In genomic region chr19:58353953-58354352, GRCm38 (mm10) we compare ENCODE assay signal across 24 mouse cellular contexts.
DNase-seq lines count a peak whose midpoint lies in the region; ATAC-seq and TF ChIP-seq lines count a peak whose summit lies in the region.
"Had no signal": no experiment of that assay in that cellular context is flagged by ENCODE, and none has a peak within 500 bp of the region (broad histone marks: within the 10 kb centered on the region; RNA-seq: fewer than 3 reads in every experiment).

No protein-coding gene starts in this region.

- peaks cover 41% of the 10 kb centered on the region for H3K4me1 ChIP-seq in forebrain, embryonic 12.5 days
- H3K4me1 ChIP-seq in forebrain, embryonic 11.5 days (replicated peaks; ENCODE audit: control insufficient read depth, insufficient read depth, low read length) = peaks cover 3% of the 10 kb centered on the region
- H3K4me1 ChIP-seq in limb, embryonic 13.5 days = peaks cover 46% of the 10 kb centered on the region
- H3K4me1 ChIP-seq in midbrain, embryonic 15.5 days = peaks cover 33% of the 10 kb centered on the region
- H3K4me1 ChIP-seq: liver, embryonic 13.5 days; lung, embryonic 15.5 days had no signal

- peak overlapping the region; percentile 8; the same call in 1 of the 2 replicates for H3K27ac ChIP-seq in forebrain, embryonic 12.5 days
- no peak overlapping the region for H3K27ac ChIP-seq in forebrain, embryonic 11.5 days (ENCODE audit: low read depth, low read length)
- no peak overlapping the region for H3K27ac ChIP-seq in limb, embryonic 13.5 days
- H3K27ac ChIP-seq in midbrain, embryonic 15.5 days = peak overlapping the region; percentile 59
- H3K27ac ChIP-seq: embryonic facial prominence, embryonic 12.5 days; left cerebral cortex, adult 2 months; liver, embryonic 13.5 days; lung, embryonic 15.5 days; macrophage had no signal

- no peak for DNase-seq in forebrain, embryonic 11.5 days (ENCODE audit: low spot score)
- peak; percentile 35 for DNase-seq in brain, embryonic 14.5 days (ENCODE audit: low read depth)
- no peak for DNase-seq in cerebellum, adult 11 months
- no peak for DNase-seq in ovary, postnatal 14 days (ENCODE audit: low spot score)
- no peak for DNase-seq in spleen, adult 18-20 months
- DNase-seq: adrenal gland, adult 2 months; cerebellum, adult 9-11 months; gastrocnemius, postnatal 36 days; heart, postnatal 10 days; kidney, postnatal 36 days; left cerebral cortex, postnatal 4 days; liver, embryonic 13.5 days; right cerebral cortex, adult 18-20 months had no signal

- WGBS in forebrain, embryonic 12.5 days = 44% methylated on average over 2 of the region's 2 CpGs
- WGBS in forebrain, embryonic 11.5 days = 47% methylated on average over 2 of the region's 2 CpGs
- WGBS in limb, embryonic 13.5 days = 15% methylated on average over 2 of the region's 2 CpGs
- 41% methylated on average over 2 of the region's 2 CpGs for WGBS in midbrain, embryonic 15.5 days

- no peak for TF ChIP-seq POLR2A in brain, embryonic 14.5 days (IDR thresholded peaks at IDR 0.05; ENCODE audit: borderline replicate concordance, extremely low read depth, insufficient read depth, insufficient read length, poor library complexity, severe bottlenecking)

- H3K27me3 ChIP-seq in forebrain, embryonic 12.5 days = peaks cover 35% of the 10 kb centered on the region
- peaks cover 3% of the 10 kb centered on the region; the same call in 1 of the 2 replicates for H3K27me3 ChIP-seq in forebrain, embryonic 11.5 days (ENCODE audit: control insufficient read depth, insufficient read depth, low read length)
- H3K27me3 ChIP-seq in limb, embryonic 13.5 days = peaks cover 6% of the 10 kb centered on the region; the same call in 1 of the 2 replicates
- H3K27me3 ChIP-seq in midbrain, embryonic 15.5 days (replicated peaks) = no peaks in the 10 kb centered on the region
- H3K27me3 ChIP-seq: embryonic facial prominence, embryonic 12.5 days; liver, embryonic 13.5 days; lung, embryonic 15.5 days had no signal

- H3K9me3 ChIP-seq in forebrain, embryonic 12.5 days = no peaks in the 10 kb centered on the region
- H3K9me3 ChIP-seq in forebrain, embryonic 11.5 days (ENCODE audit: control insufficient read depth, low read length) = no peaks in the 10 kb centered on the region
- no peaks in the 10 kb centered on the region for H3K9me3 ChIP-seq in limb, embryonic 13.5 days
- H3K9me3 ChIP-seq in midbrain, embryonic 15.5 days = no peaks in the 10 kb centered on the region
- H3K9me3 ChIP-seq: embryonic facial prominence, embryonic 12.5 days; liver, embryonic 13.5 days; lung, embryonic 15.5 days had no signal

- TF ChIP-seq CTCF in brain, embryonic 14.5 days (IDR thresholded peaks at IDR 0.05; ENCODE audit: borderline replicate concordance, extremely low read depth, insufficient read depth, insufficient read length) = no peak

- no peaks in the 10 kb centered on the region for H3K36me3 ChIP-seq in forebrain, embryonic 12.5 days (replicated peaks)
- no peaks in the 10 kb centered on the region for H3K36me3 ChIP-seq in forebrain, embryonic 11.5 days (ENCODE audit: control insufficient read depth, insufficient read depth, low read length)
- no peaks in the 10 kb centered on the region for H3K36me3 ChIP-seq in limb, embryonic 13.5 days
- no peaks in the 10 kb centered on the region for H3K36me3 ChIP-seq in midbrain, embryonic 15.5 days (replicated peaks)
- H3K36me3 ChIP-seq: embryonic facial prominence, embryonic 12.5 days; liver, embryonic 13.5 days; lung, embryonic 15.5 days had no signal

- H3K4me3 ChIP-seq in forebrain, embryonic 12.5 days (replicated peaks) = no peak overlapping the region
- no peak overlapping the region for H3K4me3 ChIP-seq in forebrain, embryonic 11.5 days (ENCODE audit: low read depth, low read length)
- no peak overlapping the region for H3K4me3 ChIP-seq in limb, embryonic 13.5 days
- H3K4me3 ChIP-seq in midbrain, embryonic 15.5 days = no peak overlapping the region
- H3K4me3 ChIP-seq: embryonic facial prominence, embryonic 12.5 days; erythroblast, embryonic 14.5 days; left cerebral cortex, adult 2 months; liver, embryonic 13.5 days; lung, embryonic 15.5 days had no signal

- no peak for ATAC-seq in forebrain, embryonic 12.5 days (ENCODE audit: low FRiP score)
- no peak for ATAC-seq in forebrain, embryonic 11.5 days (replicated peaks; ENCODE audit: low FRiP score)
- no peak; the same call in 1 of the 2 replicates for ATAC-seq in limb, embryonic 13.5 days (ENCODE audit: low FRiP score, low read depth)
- ATAC-seq in midbrain, embryonic 15.5 days (replicated peaks) = no peak
- ATAC-seq: forebrain, embryonic 16.5 days; inflammation-experienced regulatory T-cells, adult 6 months had no signal

- no peak overlapping the region for H3K9ac ChIP-seq in forebrain, embryonic 12.5 days
- H3K9ac ChIP-seq in forebrain, embryonic 11.5 days (ENCODE audit: low read length) = no peak overlapping the region
- no peak overlapping the region for H3K9ac ChIP-seq in limb, embryonic 13.5 days
- no peak overlapping the region for H3K9ac ChIP-seq in midbrain, embryonic 15.5 days
- H3K9ac ChIP-seq: embryonic facial prominence, embryonic 12.5 days; liver, embryonic 13.5 days; lung, embryonic 15.5 days had no signal

- H3K4me2 ChIP-seq in forebrain, embryonic 12.5 days = no peak overlapping the region
- H3K4me2 ChIP-seq in forebrain, embryonic 11.5 days (ENCODE audit: low read depth, low read length, severe bottlenecking) = no peak overlapping the region
- 0 out of 2 replicates have a peak overlapping the region, but pooled peaks have one; percentile 7 for H3K4me2 ChIP-seq in limb, embryonic 13.5 days (replicated peaks)
- H3K4me2 ChIP-seq in midbrain, embryonic 15.5 days = no peak overlapping the region
- H3K4me2 ChIP-seq: embryonic facial prominence, embryonic 12.5 days; heart, embryonic 11.5 days; liver, embryonic 13.5 days; lung, embryonic 15.5 days had no signal

Comparison
In these comparisons a context has a peak if more than half of its experiments do, and no peak if none do; other contexts are left out.
1. H3K27ac ChIP-seq: peak in forebrain, embryonic 12.5 days (single experiment) and midbrain, embryonic 15.5 days (single experiment); none in forebrain, embryonic 11.5 days (single experiment) and limb, embryonic 13.5 days (single experiment).